Mouse (Mus musculus): Measurements from ENCODE around the gene Tango2. TPM values are rescaled to one million over a fixed set of nuclear protein-coding genes. Genes with fewer than 3 reads are reported as not detected.

The Tango2 gene
- polyA plus RNA-seq, 1 experiment from 2014 or later: 92.5 TPM

- Histone ChIP-seq H3K27ac (replicated peaks) (peak overlapping the region; percentile 90), H3K9ac (peak overlapping the region; percentile 97), H3K4me1 (replicated peaks) (peaks cover 31% of the 10 kb centered on the region), H3K4me3 (peak overlapping the region; percentile 94), H3K9me3 (no peaks in the 10 kb centered on the region), H3K36me3 (peaks cover 16% of the 10 kb centered on the region), H3K27me3 (no peaks in the 10 kb centered on the region), H3K4me2 (peak overlapping the region; percentile 93)
- WGBS: under 1% methylated on average over 29 of the region's 31 CpGs
- peak; percentile 85 for ATAC-seq (ENCODE audit: low FRiP score, low read depth)
Measured at GRCm38 (mm10) chr16:18288581-18289061, 59.3 kb downstream of the Tango2 start.

DNA sequence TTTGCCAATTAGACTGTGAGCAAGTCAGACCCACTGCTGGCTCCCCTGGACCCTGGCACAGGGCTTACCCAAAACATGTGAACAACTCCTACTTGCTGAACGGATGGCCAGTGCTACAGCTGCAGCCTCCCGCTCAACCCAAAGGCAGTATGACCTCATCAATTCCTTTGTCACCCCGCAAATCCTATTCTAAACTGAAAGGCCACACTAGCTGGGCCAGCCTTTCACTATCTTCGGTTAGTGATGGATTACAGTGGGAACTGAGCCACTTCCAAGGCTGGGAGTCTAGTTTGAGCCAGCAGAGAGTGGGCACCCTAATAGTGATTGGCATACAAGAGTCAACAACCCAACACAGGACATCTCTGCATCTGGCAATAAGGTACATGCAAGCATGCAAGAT is 59.7 kb downstream of the Tango2 start:
- no peaks in the 10 kb centered on the region for H3K27me3 ChIP-seq
- peak overlapping the region; percentile 97 for H3K9ac ChIP-seq
- 2% methylated on average over 4 of the region's 4 CpGs for WGBS
- peaks cover 31% of the 10 kb centered on the region for H3K4me1 ChIP-seq (replicated peaks)
- no peaks in the 10 kb centered on the region for H3K9me3 ChIP-seq
- peaks cover 21% of the 10 kb centered on the region for H3K36me3 ChIP-seq
- peak overlapping the region; percentile 90; the same call in 1 of the 2 replicates for H3K27ac ChIP-seq (replicated peaks)
- ATAC-seq (ENCODE audit: low FRiP score, low read depth): no peak
- peak overlapping the region; percentile 94 for H3K4me3 ChIP-seq
- peak overlapping the region; percentile 93 for H3K4me2 ChIP-seq

DNA sequence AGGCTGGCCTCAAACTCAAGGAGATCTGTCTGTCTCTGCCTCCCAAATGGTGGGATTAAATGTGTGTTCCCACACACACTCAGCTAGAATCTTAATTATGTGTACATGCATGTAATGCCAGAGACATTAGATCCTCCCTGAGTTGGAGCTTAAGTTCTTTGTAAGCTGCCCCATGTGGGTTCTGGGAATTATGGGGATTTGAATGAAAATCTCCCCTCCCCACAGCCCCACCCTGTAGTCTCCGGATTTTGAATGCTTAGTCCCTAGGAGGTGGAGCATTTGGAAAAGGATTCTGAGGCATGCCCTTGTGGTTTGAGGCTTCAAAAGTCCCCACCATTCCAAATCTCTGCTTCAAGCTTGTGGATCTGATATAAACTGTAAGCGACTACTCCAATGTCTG is 72.7 kb downstream of the Tango2 start:
- no peak overlapping the region for H3K4me3 ChIP-seq

GRCm38 (mm10) chr16:18268182-18268581 is 79.7 kb downstream of the Tango2 start:
- no peaks in the 10 kb centered on the region for H3K9me3 ChIP-seq
- no peak overlapping the region for H3K4me2 ChIP-seq
- no peaks in the 10 kb centered on the region for H3K4me1 ChIP-seq (replicated peaks)
- no peaks in the 10 kb centered on the region for H3K27me3 ChIP-seq
- H3K9ac ChIP-seq: no peak overlapping the region
- ATAC-seq (ENCODE audit: low FRiP score, low read depth): no peak
- H3K4me3 ChIP-seq: no peak overlapping the region
- 89% methylated on average over 5 of the region's 5 CpGs for WGBS
- no peak overlapping the region for H3K27ac ChIP-seq (replicated peaks)
- peaks cover 76% of the 10 kb centered on the region for H3K36me3 ChIP-seq

More for the DNA sequence above, 72.7 kb downstream of the Tango2 start:
- Histone ChIP-seq H3K27me3 (no peaks in the 10 kb centered on the region), H3K9ac (no peak overlapping the region), H3K36me3 (peaks cover 91% of the 10 kb centered on the region), H3K27ac (replicated peaks) (no peak overlapping the region), H3K4me2 (no peak overlapping the region), H3K4me1 (replicated peaks) (no peaks in the 10 kb centered on the region), H3K9me3 (no peaks in the 10 kb centered on the region)
- ATAC-seq (ENCODE audit: low FRiP score, low read depth): no peak
- WGBS: 75% methylated on average over 2 of the region's 2 CpGs

DNA sequence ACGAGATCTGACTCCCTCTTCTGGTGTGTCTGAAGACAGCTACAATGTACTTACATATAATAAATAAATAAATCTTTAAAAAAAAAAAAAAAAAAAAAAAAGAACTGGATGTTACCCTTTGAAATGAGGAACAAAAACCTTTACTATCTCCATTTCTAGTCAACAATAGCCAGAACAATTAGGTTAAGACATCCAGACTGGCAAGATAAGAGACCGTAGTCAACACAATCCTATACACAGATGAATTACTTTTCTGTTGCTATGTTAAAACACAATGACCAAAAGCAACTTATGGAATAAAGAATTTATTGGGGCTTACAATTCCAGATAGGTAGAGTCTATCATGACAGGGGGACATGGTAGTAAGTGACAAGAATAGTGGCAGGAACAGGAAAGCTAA is 82.9 kb downstream of the Tango2 start:
- peaks cover 67% of the 10 kb centered on the region for H3K36me3 ChIP-seq
- H3K4me1 ChIP-seq (replicated peaks): no peaks in the 10 kb centered on the region
- no peak for ATAC-seq (ENCODE audit: low FRiP score, low read depth)
- H3K9ac ChIP-seq: no peak overlapping the region
- H3K27ac ChIP-seq (replicated peaks): no peak overlapping the region
- 88% methylated on average over 2 of the region's 2 CpGs for WGBS
- H3K9me3 ChIP-seq: no peaks in the 10 kb centered on the region
- H3K27me3 ChIP-seq: no peaks in the 10 kb centered on the region
- H3K4me3 ChIP-seq: no peak overlapping the region
- no peak overlapping the region for H3K4me2 ChIP-seq

GRCm38 (mm10) chr16:18258221-18258620 is 89.7 kb downstream of the Tango2 start, which contains the start of gene Gm49776:
TSS of gene Gm49776 (minus strand) at chr16:18258321.
- no peaks in the 10 kb centered on the region for H3K9me3 ChIP-seq
- H3K27me3 ChIP-seq: no peaks in the 10 kb centered on the region
- no peak within 1 kb of the TSS for H3K4me3 ChIP-seq
- H3K36me3 ChIP-seq: peaks cover 84% of the 10 kb centered on the region
- no peak within 1 kb of the TSS for H3K9ac ChIP-seq
- WGBS: 96% methylated on average over 2 of the region's 2 CpGs
- ATAC-seq (ENCODE audit: low FRiP score, low read depth): no peak
- H3K4me1 ChIP-seq (replicated peaks): no peaks in the 10 kb centered on the region
- H3K27ac ChIP-seq (replicated peaks): no peak within 1 kb of the TSS
- H3K4me2 ChIP-seq: no peak within 1 kb of the TSS

DNA sequence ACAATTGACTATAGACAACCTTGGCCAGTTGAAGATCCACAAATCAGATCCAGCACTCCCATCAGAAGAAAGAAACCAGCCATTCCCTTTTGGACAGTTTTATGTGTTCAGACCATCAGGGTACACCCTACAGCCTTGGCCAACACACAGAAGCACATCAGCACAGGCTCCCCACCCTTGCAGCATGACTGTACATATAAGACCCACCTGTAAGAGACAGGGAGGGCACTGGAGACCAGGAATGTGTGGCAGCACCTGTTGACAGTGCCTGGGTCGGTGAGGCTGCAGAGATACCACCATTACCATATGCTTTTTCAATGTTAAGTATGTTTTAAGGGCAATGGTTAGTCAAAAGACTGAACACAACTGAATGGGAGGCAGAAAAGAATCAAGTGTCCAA is 94.0 kb downstream of the Tango2 start:
- H3K4me3 ChIP-seq: no peak overlapping the region
- peaks cover 23% of the 10 kb centered on the region for H3K4me1 ChIP-seq (replicated peaks)
- H3K4me2 ChIP-seq: no peak overlapping the region
- WGBS: 92% methylated on average over 1 of the region's 1 CpGs
- no peak overlapping the region for H3K9ac ChIP-seq
- ATAC-seq (ENCODE audit: low FRiP score, low read depth): no peak
- H3K27me3 ChIP-seq: no peaks in the 10 kb centered on the region
- H3K27ac ChIP-seq (replicated peaks): no peak overlapping the region
- no peaks in the 10 kb centered on the region for H3K9me3 ChIP-seq
- peaks cover 73% of the 10 kb centered on the region for H3K36me3 ChIP-seq

DNA sequence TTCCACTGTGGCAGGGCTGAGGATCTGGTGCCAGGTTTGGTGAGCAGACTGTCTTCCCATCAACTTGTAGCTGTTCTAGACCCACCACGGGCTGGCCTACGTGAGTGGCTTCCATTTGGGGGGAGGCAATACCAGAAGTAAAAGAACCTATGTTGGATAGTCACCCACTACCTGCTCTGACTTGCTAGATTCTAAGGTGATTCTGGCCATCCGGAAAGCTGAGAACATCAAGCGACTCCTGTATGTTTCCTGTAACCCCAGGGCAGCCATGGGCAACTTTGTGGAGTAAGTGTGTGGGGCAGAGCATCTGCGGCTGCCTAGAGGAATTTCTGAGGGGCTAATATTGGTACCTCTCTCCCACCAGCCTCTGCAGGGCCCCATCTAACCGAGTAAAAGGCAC is 95.2 kb downstream of the Tango2 start:
- 85% methylated on average over 6 of the region's 6 CpGs for WGBS
- ATAC-seq (ENCODE audit: low FRiP score, low read depth): no peak

DNA sequence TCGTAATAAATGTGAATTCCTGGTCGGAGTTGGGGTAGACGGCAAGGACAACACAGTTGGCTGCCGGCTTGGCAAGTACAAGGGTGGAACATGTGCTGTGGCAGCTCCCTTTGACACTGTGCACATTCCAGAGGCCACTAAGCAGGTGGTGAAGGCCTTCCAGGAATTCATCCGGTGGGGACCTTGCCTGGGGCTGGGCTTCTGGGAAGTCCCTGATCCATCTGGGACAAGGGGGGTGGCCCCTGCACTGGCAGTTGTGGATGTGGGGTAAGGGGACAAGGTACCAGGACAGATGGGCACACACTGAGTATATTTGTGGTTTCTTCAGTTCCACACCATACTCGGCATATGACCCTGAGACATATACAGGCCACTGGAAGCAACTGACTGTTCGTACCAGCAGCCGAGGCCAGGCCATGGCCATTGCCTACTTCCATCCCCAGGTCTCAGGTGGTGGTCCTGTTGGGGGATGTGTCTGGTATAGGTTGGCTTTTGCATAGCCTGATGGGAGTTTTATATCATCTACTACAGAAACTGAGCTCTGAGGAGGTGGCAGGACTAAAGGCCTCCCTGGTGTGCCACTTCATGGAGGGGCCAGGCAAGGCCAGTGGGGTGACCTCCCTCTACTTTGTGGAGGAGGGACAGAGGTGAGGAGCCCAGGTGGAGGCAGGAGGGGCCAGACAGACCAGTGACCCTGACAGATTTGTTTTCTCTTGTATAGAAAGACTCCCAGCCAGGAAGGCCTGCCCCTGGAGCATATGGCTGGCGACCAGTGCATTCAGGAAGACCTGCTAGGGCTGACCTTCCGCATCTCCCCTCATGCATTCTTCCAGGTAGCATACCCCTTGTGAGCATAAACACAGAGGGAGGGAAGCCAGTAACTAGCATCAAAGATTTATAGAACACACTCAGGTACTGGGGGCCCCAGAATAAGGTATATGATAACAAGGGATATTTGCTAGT is 96.8 kb downstream of the Tango2 start:
- no peak for ATAC-seq (ENCODE audit: low FRiP score, low read depth)
- Histone ChIP-seq H3K36me3 (peaks cover 51% of the 10 kb centered on the region), H3K4me3 (peak overlapping the region; percentile 87; the same call in 1 of the 2 replicates), H3K27me3 (no peaks in the 10 kb centered on the region), H3K27ac (replicated peaks) (no peak overlapping the region), H3K4me1 (replicated peaks) (peaks cover 39% of the 10 kb centered on the region), H3K4me2 (peak overlapping the region; percentile 83), H3K9ac (0 out of 2 replicates have a peak overlapping the region, but pooled peaks have one; percentile 6), H3K9me3 (no peaks in the 10 kb centered on the region)
- WGBS: 63% methylated on average over 10 of the region's 10 CpGs

More for the DNA sequence above, 95.2 kb downstream of the Tango2 start:
- H3K27ac ChIP-seq (replicated peaks): no peak overlapping the region
- H3K9me3 ChIP-seq: no peaks in the 10 kb centered on the region
- peaks cover 24% of the 10 kb centered on the region for H3K4me1 ChIP-seq (replicated peaks)
- H3K4me3 ChIP-seq: no peak overlapping the region
- no peak overlapping the region for H3K4me2 ChIP-seq
- peaks cover 63% of the 10 kb centered on the region for H3K36me3 ChIP-seq
- H3K9ac ChIP-seq: no peak overlapping the region
- H3K27me3 ChIP-seq: no peaks in the 10 kb centered on the region

MicroRNAs encoded within 50 kb of the gene (microRNA counts, 519-probe panel; counts per million panel counts)
- microRNA mmu-miR-1306 (2,364 counts per million, percentile 32 among the panel's probes with 10 or more counts), microRNA mmu-miR-185 (3,284 counts per million, percentile 67 among the panel's probes with 10 or more counts)

Small RNAs within 50 kb of the gene (microRNA-seq; reads per million reads assigned to microRNA genes)
- gene Gm24572 (not detected), gene Gm26219 (not detected), gene Mir1306 (177 reads per million, percentile 59 among the genes with 10 or more reads in this experiment), gene Mir185 (448 reads per million, percentile 70 among the genes with 10 or more reads in this experiment)

Other genes starting within 250 kb of the Tango2 start
- gene Rtn4r, start 220.5 kb downstream of the Tango2 start, polyA plus RNA-seq (2015; fragmentation: Nextera tagmentation; extraction: Ambion mirVana): 24.7 and 25.5 TPM in 2 replicates
- not detected in 2 replicates for gene Ccdc188, start 130.2 kb downstream of the Tango2 start, polyA plus RNA-seq (2015; fragmentation: Nextera tagmentation; extraction: Ambion mirVana)
- 16.3 and 19.7 TPM in 2 replicates for gene Zdhhc8, start 113.0 kb downstream of the Tango2 start, polyA plus RNA-seq (2015; fragmentation: Nextera tagmentation; extraction: Ambion mirVana)
- gene Trmt2a, start 99.4 kb downstream of the Tango2 start, polyA plus RNA-seq (2015; fragmentation: Nextera tagmentation; extraction: Ambion mirVana): 94.7 and 98.9 TPM in 2 replicates
- 373 and 402 TPM in 2 replicates for gene Ranbp1, start 99.4 kb downstream of the Tango2 start, polyA plus RNA-seq (2015; fragmentation: Nextera tagmentation; extraction: Ambion mirVana)
- 2.2 and 6.0 TPM in 2 replicates for gene Gm49776, start 89.8 kb downstream of the Tango2 start, polyA plus RNA-seq (2015; fragmentation: Nextera tagmentation; extraction: Ambion mirVana)
- gene Dgcr8, start 58.9 kb downstream of the Tango2 start, polyA plus RNA-seq (2015; fragmentation: Nextera tagmentation; extraction: Ambion mirVana): 29.5 and 30.9 TPM in 2 replicates
- 78.7 and 81.3 TPM in 2 replicates for gene Arvcf, start 79 bp upstream of the Tango2 start, polyA plus RNA-seq (2015; fragmentation: Nextera tagmentation; extraction: Ambion mirVana)
- gene Txnrd2, start 78.3 kb upstream of the Tango2 start, polyA plus RNA-seq (2015; fragmentation: Nextera tagmentation; extraction: Ambion mirVana): 31.0 and 31.7 TPM in 2 replicates
- gene Comt, start 78.7 kb upstream of the Tango2 start, polyA plus RNA-seq (2015; fragmentation: Nextera tagmentation; extraction: Ambion mirVana): 106 and 113 TPM in 2 replicates
- gene Gnb1l, start 150.6 kb upstream of the Tango2 start, polyA plus RNA-seq (2015; fragmentation: Nextera tagmentation; extraction: Ambion mirVana): 14.8 and 16.7 TPM in 2 replicates
- gene Rtl10, start 150.8 kb upstream of the Tango2 start, polyA plus RNA-seq (2015; fragmentation: Nextera tagmentation; extraction: Ambion mirVana): 2.9 and 3.4 TPM in 2 replicates
- gene Tbx1, start 242.6 kb upstream of the Tango2 start, polyA plus RNA-seq (2015; fragmentation: Nextera tagmentation; extraction: Ambion mirVana): 1.1 and 1.2 TPM in 2 replicates

Measured in hindbrain, embryonic 15.5 days (tissue).